Mouse (Mus musculus): ENCODE results near the gene 1700028J19Rik.

DNA sequence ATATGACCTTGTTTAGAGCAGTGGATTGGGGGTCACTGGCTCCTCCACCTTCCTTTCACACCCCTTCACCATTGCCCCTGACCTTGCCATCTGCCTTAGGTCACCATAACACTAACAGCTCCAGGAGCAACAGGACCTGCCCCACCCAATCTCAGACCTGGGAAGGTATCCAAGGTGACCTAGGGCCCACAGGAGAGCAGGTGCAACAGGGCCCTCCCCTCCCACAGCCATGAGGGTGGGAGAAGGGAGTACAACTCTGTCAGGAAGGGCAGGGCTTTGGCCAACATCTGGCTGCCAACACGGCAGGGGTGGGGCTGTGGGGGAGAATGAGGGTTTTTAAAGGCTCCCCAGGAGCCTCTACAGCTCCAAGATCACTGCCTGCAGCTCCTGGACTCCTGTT, 21.4 kb downstream of the 1700028J19Rik start, which contains the start of gene Klk1:
- TF ChIP-seq CTCF (IDR thresholded peaks at IDR 0.05; ENCODE audit: low read depth) (no peak), EP300 (IDR thresholded peaks at IDR 0.05; ENCODE audit: low read depth) (no peak)
